30 mouse cellular contexts compared by ENCODE assay signal in the genomic region with DNA sequence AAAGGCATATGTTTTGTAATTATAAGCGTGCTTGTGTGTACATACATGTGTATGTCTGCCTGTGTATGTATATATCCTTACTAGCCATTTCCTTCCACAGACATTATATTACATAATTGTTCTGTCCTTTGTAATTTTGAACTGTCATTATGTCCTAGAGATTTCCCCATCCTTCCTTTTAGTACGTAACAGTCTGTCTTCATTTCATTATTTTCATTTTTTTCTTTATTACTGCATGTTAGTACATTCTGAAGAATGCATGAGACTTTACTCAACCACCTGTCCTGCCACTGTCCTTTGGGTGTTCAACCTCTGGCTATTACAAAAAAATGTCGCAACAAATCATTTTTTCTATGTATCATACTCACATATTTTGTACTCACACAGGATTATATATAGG.
"Had no signal": no experiment of that assay in that cellular context is flagged by ENCODE, and none has a peak within 500 bp of the region (broad histone marks: within the 10 kb centered on the region; RNA-seq: fewer than 3 reads in every experiment).

No protein-coding gene starts in this region.

- H3K4me1 ChIP-seq: limb, embryonic 15.5 days; lung, embryonic 15.5 days; midbrain, embryonic 10.5 days; midbrain, embryonic 12.5 days; midbrain, embryonic 13.5 days; midbrain, embryonic 15.5 days; neural tube, embryonic 12.5 days had no signal

- H3K36me3 ChIP-seq: limb, embryonic 10.5 days; limb, embryonic 12.5 days; limb, embryonic 13.5 days; limb, embryonic 15.5 days; liver, embryonic 12.5 days; liver, embryonic 13.5 days; liver, embryonic 15.5 days; lung, embryonic 15.5 days; midbrain, embryonic 10.5 days; midbrain, embryonic 12.5 days; midbrain, embryonic 13.5 days; midbrain, embryonic 15.5 days; neural tube, embryonic 12.5 days had no signal

- H3K4me2 ChIP-seq: limb, embryonic 12.5 days; limb, embryonic 13.5 days; limb, embryonic 15.5 days; liver, embryonic 11.5 days; liver, embryonic 12.5 days; liver, embryonic 13.5 days; liver, embryonic 15.5 days; lung, embryonic 14.5 days; lung, embryonic 15.5 days; midbrain, embryonic 11.5 days; midbrain, embryonic 12.5 days; midbrain, embryonic 13.5 days; midbrain, embryonic 15.5 days; neural tube, embryonic 12.5 days had no signal

- H3K9me3 ChIP-seq: limb, embryonic 10.5 days; limb, embryonic 12.5 days; limb, embryonic 13.5 days; limb, embryonic 15.5 days; liver, embryonic 12.5 days; liver, embryonic 13.5 days; liver, embryonic 15.5 days; lung, embryonic 15.5 days; midbrain, embryonic 10.5 days; midbrain, embryonic 12.5 days; midbrain, embryonic 13.5 days; midbrain, embryonic 15.5 days; neural tube, embryonic 12.5 days had no signal

- H3K27me3 ChIP-seq: limb, embryonic 13.5 days; limb, embryonic 15.5 days; liver, embryonic 12.5 days; liver, embryonic 13.5 days; liver, embryonic 15.5 days; lung, embryonic 15.5 days; megakaryocyte, embryonic 14.5 days; midbrain, embryonic 12.5 days; midbrain, embryonic 13.5 days; midbrain, embryonic 15.5 days; neural tube, embryonic 12.5 days had no signal

- ATAC-seq: liver, embryonic 12.5 days; liver, postnatal 0 days; midbrain, embryonic 13.5 days; midbrain, embryonic 15.5 days; midbrain, embryonic 16.5 days had no signal

- H3K9ac ChIP-seq: limb, embryonic 12.5 days; limb, embryonic 13.5 days; limb, embryonic 15.5 days; liver, embryonic 12.5 days; liver, embryonic 13.5 days; liver, embryonic 14.5 days; liver, embryonic 15.5 days; liver, postnatal 0 days; lung, embryonic 14.5 days; lung, embryonic 15.5 days; midbrain, embryonic 12.5 days; midbrain, embryonic 13.5 days; midbrain, embryonic 15.5 days; neural tube, embryonic 12.5 days had no signal

- H3K4me3 ChIP-seq: left cerebral cortex, adult 2 months; limb, embryonic 10.5 days; limb, embryonic 12.5 days; limb, embryonic 13.5 days; limb, embryonic 15.5 days; liver, embryonic 12.5 days; liver, embryonic 13.5 days; liver, embryonic 15.5 days; lung, embryonic 15.5 days; megakaryocyte, embryonic 14.5 days; midbrain, embryonic 10.5 days; midbrain, embryonic 12.5 days; midbrain, embryonic 13.5 days; midbrain, embryonic 15.5 days; myocyte; neural tube, embryonic 12.5 days had no signal

- DNase-seq: left cerebral cortex, postnatal 4 days; liver; liver, embryonic 13.5 days; liver, postnatal 0 days; lung, adult 18-20 months; lung, embryonic 14.5 days; lung, postnatal 10 days; lung, postnatal 14 days; lung, postnatal 36 days; lung, postnatal 4 days had no signal

- H3K27ac ChIP-seq: left cerebral cortex, adult 2 months; limb, embryonic 10.5 days; limb, embryonic 12.5 days; limb, embryonic 13.5 days; limb, embryonic 15.5 days; liver, embryonic 12.5 days; liver, embryonic 13.5 days; liver, embryonic 14.5 days; liver, embryonic 15.5 days; lung, embryonic 15.5 days; macrophage; midbrain, embryonic 10.5 days; midbrain, embryonic 12.5 days; midbrain, embryonic 13.5 days; midbrain, embryonic 15.5 days; neural tube, embryonic 12.5 days had no signal
